Mouse (Mus musculus) kidney, adult 11 months (tissue): ENCODE results near the gene Btbd35f11.
"Not testable (repeated sequence)": the region's sequence is repeated elsewhere in the genome, so short reads cannot be mapped to it uniquely, and the experiment has no call there.

ENCODE experiments used
- DNase-seq: peaks from one replicate; pipeline ENCODE4 v3.0.0; 2022

The Btbd35f11 gene

DNA sequence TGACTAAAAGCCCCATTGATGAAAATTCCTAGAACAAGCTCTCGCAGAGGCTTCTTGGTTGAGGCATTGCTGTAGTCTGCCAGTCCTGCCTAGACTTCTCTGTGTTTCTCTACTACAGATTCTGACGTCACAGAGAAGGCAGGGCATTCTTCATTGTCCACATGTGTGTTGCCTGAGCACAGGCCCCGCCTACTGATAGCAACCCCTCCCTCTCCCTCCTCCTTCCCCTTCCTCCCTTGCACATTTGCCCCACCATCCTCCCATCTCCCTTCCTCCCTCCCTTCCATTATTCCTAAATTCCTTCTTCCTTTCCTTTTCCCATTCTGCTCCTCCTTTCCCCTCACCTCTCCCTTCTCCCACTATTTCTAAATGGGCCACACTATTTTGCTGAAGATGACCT, at the start of gene Btbd35f11:
Gene Btbd35f11 (minus strand): TSS at position 101 of the 400 bp plus-strand sequence.
- DNase-seq: not testable (repeated sequence)

DNA sequence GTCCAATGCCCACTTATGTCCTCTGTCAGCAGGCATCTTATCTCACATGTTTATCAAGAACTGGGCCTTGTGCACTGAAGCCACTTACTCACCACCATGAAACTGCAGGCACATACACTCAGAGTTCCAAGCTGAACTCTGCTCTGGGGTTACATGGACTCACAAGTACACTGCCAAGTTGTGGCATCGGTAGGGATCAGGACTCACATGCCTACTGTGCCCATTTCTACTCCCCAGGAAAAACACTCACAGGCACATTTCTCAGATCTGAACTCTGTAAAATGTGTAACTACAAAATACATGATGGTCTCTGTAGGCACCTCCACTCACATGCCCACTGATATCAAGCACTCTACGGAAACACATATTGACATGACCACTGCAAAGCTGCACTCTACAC, 33.5 kb downstream of the Btbd35f11 start:
- not testable (repeated sequence) for DNase-seq
